Comparison of ENCODE assay signal across 8 mouse cellular contexts in the genomic region with DNA sequence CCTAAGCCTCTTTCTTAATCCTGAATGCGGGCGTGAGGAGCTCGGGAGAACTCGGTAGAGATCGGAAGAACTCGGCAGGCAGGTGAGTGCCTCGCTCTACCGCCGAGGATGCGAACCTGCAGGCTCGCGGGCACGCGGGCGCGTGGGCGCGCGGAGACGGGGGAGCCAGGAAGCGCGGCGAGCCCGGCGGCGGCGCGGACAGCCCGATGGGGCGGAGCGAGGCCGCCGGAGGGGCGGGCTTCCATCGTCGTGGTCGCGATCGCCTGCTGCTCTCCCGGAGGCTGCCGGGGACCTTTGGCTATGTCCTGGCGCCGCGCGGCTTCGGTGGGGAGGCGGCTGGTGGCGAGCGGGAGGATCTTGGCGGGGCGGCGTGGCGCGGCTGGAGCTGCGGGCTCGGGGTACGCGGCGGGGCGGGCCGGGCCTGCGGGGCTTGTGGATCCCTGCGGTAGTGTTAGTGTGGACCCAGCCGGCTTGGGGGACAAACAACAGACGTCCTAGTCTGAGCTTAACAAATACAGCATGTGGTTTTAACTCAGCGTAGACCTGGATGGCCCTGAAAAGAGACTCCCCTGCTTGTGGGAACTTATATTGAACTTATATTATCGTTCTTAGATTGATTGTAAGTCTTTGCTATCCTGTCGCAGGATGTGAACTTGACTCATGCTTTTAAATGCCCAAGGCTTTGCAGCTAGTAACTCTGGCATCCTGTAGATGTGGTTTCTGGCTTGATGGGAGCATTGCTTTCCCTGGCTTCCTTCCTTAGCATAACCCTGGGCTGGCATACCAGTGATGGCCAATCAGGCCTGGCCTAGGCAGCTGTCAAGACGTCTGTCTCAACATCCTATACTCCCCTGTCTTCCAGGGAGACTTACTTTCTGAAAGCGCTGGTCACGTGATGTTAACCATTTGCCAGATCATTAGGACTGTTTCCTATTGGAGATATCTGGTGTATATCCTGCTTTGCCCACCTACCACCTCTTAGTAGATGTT. TPM values are rescaled to one million over a fixed set of nuclear protein-coding genes. Genes with fewer than 3 reads are reported as not detected.
A peak's percentile ranks its signal among the peaks of the same experiment; 100 is the strongest.
DNase-seq lines count a peak whose midpoint lies in the region; ATAC-seq and TF ChIP-seq lines count a peak whose summit lies in the region.

No protein-coding gene starts in this region.

- peaks cover 8% of the 10 kb centered on the region; the same call in 1 of the 2 replicates for H3K36me3 ChIP-seq in hindbrain, postnatal 0 days (ENCODE audit: insufficient read depth, low read length)

- 2% methylated on average over 69 of the region's 71 CpGs for WGBS in hindbrain, postnatal 0 days

- no peaks in the 10 kb centered on the region for H3K9me3 ChIP-seq in hindbrain, postnatal 0 days (ENCODE audit: low read length)

- DNase-seq in ZHBTc4 (ENCODE audit: low read depth, low spot score): peak; percentile 89
- DNase-seq in gastrocnemius, adult 2 months: peak; percentile 92
- peak; percentile 96 for DNase-seq in hindbrain, postnatal 0 days (ENCODE audit: low spot score)
- peak; percentile 93 to 95 for DNase-seq in left cerebral cortex, adult 2 months (ENCODE audit: extremely low spot score in 1 of 2, low spot score in 2 of 2)
- peak; percentile 89 to 91 for DNase-seq in right cerebral cortex, adult 2 months (ENCODE audit: low spot score in 2 of 2)
- DNase-seq in urinary bladder, postnatal 14 days (ENCODE audit: low spot score): peak; percentile 90

- H3K27ac ChIP-seq in gastrocnemius, adult 2 months: peak overlapping the region; percentile 84
- peak overlapping the region; percentile 94 for H3K27ac ChIP-seq in hindbrain, postnatal 0 days
- H3K27ac ChIP-seq in left cerebral cortex, adult 2 months: peak overlapping the region; percentile 90

- H3K4me2 ChIP-seq in hindbrain, postnatal 0 days (ENCODE audit: low read depth, low read length): peak overlapping the region; percentile 80

- TF ChIP-seq CTCF in gastrocnemius, adult 2 months (IDR thresholded peaks at IDR 0.05): no peak; the same call in 1 of the 2 replicates
- no peak for TF ChIP-seq CTCF in hindbrain, postnatal 0 days (IDR thresholded peaks at IDR 0.05; ENCODE audit: low read depth)
- TF ChIP-seq CTCF in left cerebral cortex, adult 2 months (IDR thresholded peaks at IDR 0.05): no peak; the same call in 1 of the 2 replicates

- H3K4me1 ChIP-seq in hindbrain, postnatal 0 days (ENCODE audit: insufficient read depth, low read length): no peaks in the 10 kb centered on the region

- H3K9ac ChIP-seq in hindbrain, postnatal 0 days (replicated peaks; ENCODE audit: low read length): peak overlapping the region; percentile 77

- H3K4me3 ChIP-seq in gastrocnemius, adult 2 months: peak overlapping the region; percentile 94
- peak overlapping the region; percentile 82 for H3K4me3 ChIP-seq in hindbrain, postnatal 0 days (ENCODE audit: low read length)
- peak overlapping the region; percentile 81 for H3K4me3 ChIP-seq in left cerebral cortex, adult 2 months

- intact Hi-C loops in gastrocnemius, adult 2 months (cut with DNase I): loop anchor here (2.0 kb wide), 2 partner anchors 37 kb away; a partner anchor contains a TSS
- intact Hi-C loops in left cerebral cortex, adult 2 months (cut with DNase I): loop anchor here (1.0 kb wide), 1 partner anchor 37 kb away; a partner anchor contains a TSS

- H3K27me3 ChIP-seq in hindbrain, postnatal 0 days (ENCODE audit: insufficient read depth, low read length): no peaks in the 10 kb centered on the region

- ATAC-seq in common myeloid progenitor, adult 5-6 weeks (replicated peaks; ENCODE audit: low read depth, poor library complexity, severe bottlenecking): peak; percentile 76
- peak; percentile 93 for ATAC-seq in hindbrain, postnatal 0 days
- peak; percentile 92 for ATAC-seq in megakaryocyte, adult 5-6 weeks (ENCODE audit: poor library complexity, severe bottlenecking)

RNA-seq across cellular contexts. Expression of a gene that starts 23.5 kb away (rescaled TPM):
- total RNA-seq in common myeloid progenitor, adult 5-6 weeks (2017): 36.8 and 47.7 TPM in 2 replicates
- 10 to 100 TPM; 77.3 to 81.4 TPM for total RNA-seq in gastrocnemius, adult 2 months (2021)
- 23.4 and 33.0 TPM in 2 replicates for total RNA-seq in hindbrain, postnatal 0 days (2014; rRNA removed)
- 114 and 123 TPM in 2 replicates for polyA plus RNA-seq in hindbrain, postnatal 0 days (2015; fragmentation: Nextera tagmentation; extraction: Ambion mirVana)
- total RNA-seq in left cerebral cortex, adult 2 months (2021): 100 to 1,000 TPM; 114 to 120 TPM
- 81.5 and 98.7 TPM in 2 replicates for total RNA-seq in megakaryocyte, adult 5-6 weeks (2015)
- 21.5 and 22.3 TPM in 2 replicates for total RNA-seq in megakaryocyte, adult 5-6 weeks (2017)

RNA-seq across cellular contexts. Expression of a gene that starts 37.0 kb away (rescaled TPM):
- 13.2 and 24.6 TPM in 2 replicates for total RNA-seq in common myeloid progenitor, adult 5-6 weeks (2017)
- total RNA-seq in gastrocnemius, adult 2 months (2021): 10 to 100 TPM; 48.8 to 52.7 TPM
- 7.1 and 8.5 TPM in 2 replicates for total RNA-seq in hindbrain, postnatal 0 days (2014; rRNA removed)
- 15.3 and 15.8 TPM in 2 replicates for polyA plus RNA-seq in hindbrain, postnatal 0 days (2015; fragmentation: Nextera tagmentation; extraction: Ambion mirVana)
- 10 to 100 TPM; 63.8 to 65.5 TPM for total RNA-seq in left cerebral cortex, adult 2 months (2021)
- 47.0 and 47.1 TPM in 2 replicates for total RNA-seq in megakaryocyte, adult 5-6 weeks (2015)
- total RNA-seq in megakaryocyte, adult 5-6 weeks (2017): 11.2 and 15.5 TPM in 2 replicates

RNA-seq across cellular contexts. Expression of a gene that starts 37.2 kb away (rescaled TPM):
- 6.7 and 7.4 TPM in 2 replicates for total RNA-seq in common myeloid progenitor, adult 5-6 weeks (2017)
- 1 to 10 TPM; 2.7 to 3.8 TPM for total RNA-seq in gastrocnemius, adult 2 months (2021)
- 28.6 and 29.1 TPM in 2 replicates for total RNA-seq in hindbrain, postnatal 0 days (2014; rRNA removed)
- polyA plus RNA-seq in hindbrain, postnatal 0 days (2015; fragmentation: Nextera tagmentation; extraction: Ambion mirVana): 24.2 and 24.6 TPM in 2 replicates
- total RNA-seq in left cerebral cortex, adult 2 months (2021): 10 to 100 TPM; 29.0 to 29.5 TPM
- 1.0 and 1.6 TPM in 2 replicates for total RNA-seq in megakaryocyte, adult 5-6 weeks (2015)
- 1.8 and 2.4 TPM in 2 replicates for total RNA-seq in megakaryocyte, adult 5-6 weeks (2017)

RNA-seq across cellular contexts. Expression of a gene that starts 37.4 kb away (rescaled TPM):
- total RNA-seq in common myeloid progenitor, adult 5-6 weeks (2017): 194 and 202 TPM in 2 replicates
- total RNA-seq in gastrocnemius, adult 2 months (2021): 10 to 100 TPM; 19.6 to 28.3 TPM
- total RNA-seq in hindbrain, postnatal 0 days (2014; rRNA removed): 4.4 and 7.2 TPM in 2 replicates
- 65.1 and 65.5 TPM in 2 replicates for polyA plus RNA-seq in hindbrain, postnatal 0 days (2015; fragmentation: Nextera tagmentation; extraction: Ambion mirVana)
- total RNA-seq in left cerebral cortex, adult 2 months (2021): 10 to 100 TPM; 36.0 to 43.2 TPM
- 80.2 and 96.0 TPM in 2 replicates for total RNA-seq in megakaryocyte, adult 5-6 weeks (2015)
- total RNA-seq in megakaryocyte, adult 5-6 weeks (2017): 79.4 and 89.2 TPM in 2 replicates

Comparison
In these comparisons a context has a peak if more than half of its experiments do, and no peak if none do; other contexts are left out.
1. Peak in every context shown above with its lines: DNase-seq, ATAC-seq, H3K4me3 ChIP-seq and H3K27ac ChIP-seq.